Mouse (Mus musculus) lung, embryonic 15.5 days (tissue): ENCODE results near the gene Zbed4. TPM values are rescaled to one million over a fixed set of nuclear protein-coding genes. Genes with fewer than 3 reads are reported as not detected.

Source experiments
- ATAC-seq: fragments of 200-750 bp; cut with Nextera tagmentation; 2 replicates; pipeline ENCODE4 v1.8.0; 2017; ENCODE audit warnings: moderate number of reproducible peaks, borderline replicate concordance; ENCODE audit not compliant: low FRiP score, low TSS enrichment; ENCODE audit errors: extremely low read depth
- H3K27ac ChIP-seq: fragments of 300-500 bp; sonication (generic); 2 replicates; pipeline ENCODE4 v1.5.1; 2015; ENCODE audit warnings: moderate library complexity, mild to moderate bottlenecking, inconsistent platforms
- H3K27me3 ChIP-seq: fragments of 300-500 bp; sonication (generic); 2 replicates; pipeline ENCODE4 v1.6.1; 2015; ENCODE audit warnings: inconsistent platforms
- H3K36me3 ChIP-seq: fragments of 300-500 bp; sonication (generic); 2 replicates; pipeline ENCODE4 v1.6.1; 2015; ENCODE audit warnings: inconsistent platforms
- H3K4me1 ChIP-seq: fragments of 300-500 bp; sonication (generic); 2 replicates; pipeline ENCODE4 v1.6.1; 2015; ENCODE audit warnings: inconsistent platforms
- H3K4me2 ChIP-seq: fragments of 300-500 bp; sonication (generic); 2 replicates; pipeline ENCODE4 v1.6.1; 2015; ENCODE audit warnings: inconsistent platforms, mild to moderate bottlenecking, moderate library complexity
- H3K4me3 ChIP-seq: fragments of 300-500 bp; sonication (generic); 2 replicates; pipeline ENCODE4 v1.5.1; 2015; ENCODE audit warnings: mild to moderate bottlenecking, inconsistent platforms
- H3K9ac ChIP-seq: fragments of 300-500 bp; sonication (generic); 2 replicates; pipeline ENCODE4 v1.6.1; 2015; ENCODE audit warnings: inconsistent platforms
- H3K9me3 ChIP-seq: fragments of 300-500 bp; sonication (generic); 2 replicates; pipeline ENCODE4 v1.6.1; 2016; ENCODE audit warnings: inconsistent platforms
- WGBS: fragments of 180-500 bp; shearing (Covaris S2); methylation state at CpG from one replicate; pipeline ENCODE4 v1.1.7; 2015; 5-methylcytosine and 5-hydroxymethylcytosine counted together
- polyA plus RNA-seq: library from polyadenylated mRNA; unstranded; fragments of >200 nt; fragmentation: Nextera tagmentation; extraction: Ambion mirVana; gene quantifications from 2 replicates; pipeline ENCODE4 v1.2.1, GENCODE M21; 2015

Gene Zbed4
- polyA plus RNA-seq, 1 experiment from 2014 or later = 15.5 TPM

DNA sequence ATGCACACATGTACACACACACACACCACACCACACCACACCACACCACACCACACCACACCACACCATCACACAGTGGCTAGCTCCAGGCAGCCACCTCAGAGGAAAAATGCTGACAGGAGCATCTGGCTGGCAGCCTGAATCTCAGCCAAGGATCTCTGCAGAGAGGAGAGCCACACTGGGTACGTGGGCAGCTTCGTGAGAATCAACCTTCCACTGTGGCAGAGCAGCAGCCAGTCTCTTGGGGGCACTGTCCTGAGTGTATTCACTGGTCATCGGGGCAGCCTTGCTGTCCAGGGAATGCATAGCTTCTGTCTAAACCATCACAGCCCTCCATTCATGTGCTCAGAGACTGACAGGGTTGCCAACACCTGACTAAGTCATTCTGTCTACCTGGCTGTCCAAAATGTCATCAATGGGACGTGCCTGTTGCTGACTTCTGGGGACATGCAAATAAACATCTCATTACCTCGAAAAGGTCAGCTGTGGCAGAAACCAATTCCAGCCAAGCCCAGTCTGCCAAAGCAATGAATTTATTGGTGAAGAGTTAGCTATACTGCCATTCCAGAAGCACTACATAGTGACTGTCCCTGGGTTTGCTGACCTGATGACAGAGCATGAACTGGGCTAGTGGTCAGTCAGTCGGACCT is 78.5 kb downstream of the Zbed4 start:
- H3K4me3 ChIP-seq = no peak overlapping the region
- H3K27me3 ChIP-seq = no peaks in the 10 kb centered on the region
- no peak overlapping the region for H3K27ac ChIP-seq
- no peaks in the 10 kb centered on the region for H3K9me3 ChIP-seq
- no peak overlapping the region for H3K4me2 ChIP-seq
- peaks cover 10% of the 10 kb centered on the region for H3K36me3 ChIP-seq
- 61% methylated on average over 6 of the region's 6 CpGs for WGBS
- peaks cover 7% of the 10 kb centered on the region for H3K4me1 ChIP-seq
- no peak overlapping the region for H3K9ac ChIP-seq
- ATAC-seq = no peak

DNA sequence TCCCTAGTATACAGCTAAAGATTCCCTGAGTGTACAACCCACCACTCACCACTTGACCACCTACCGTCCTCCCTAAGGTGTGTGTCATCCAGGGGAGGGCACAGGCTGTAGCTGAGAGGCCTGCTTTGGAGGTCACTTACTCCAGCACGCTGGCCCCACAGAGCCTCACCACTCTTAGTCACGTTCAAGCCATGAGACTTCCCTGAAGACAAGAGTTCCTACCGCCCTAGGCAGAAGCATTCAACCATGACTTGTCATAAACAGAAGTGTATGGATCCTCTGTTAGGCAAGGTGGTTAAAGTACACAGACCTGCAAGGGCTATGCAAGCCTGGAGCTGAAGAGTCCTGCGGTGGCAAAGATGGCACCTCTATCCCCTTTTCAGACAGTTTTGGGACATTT is 79.2 kb downstream of the Zbed4 start:
- ATAC-seq = no peak
- WGBS = 84% methylated on average over 5 of the region's 5 CpGs
- no peak overlapping the region for H3K4me2 ChIP-seq
- no peaks in the 10 kb centered on the region for H3K27me3 ChIP-seq
- no peaks in the 10 kb centered on the region for H3K9me3 ChIP-seq
- no peak overlapping the region for H3K27ac ChIP-seq
- peaks cover 4% of the 10 kb centered on the region; the same call in 1 of the 2 replicates for H3K36me3 ChIP-seq
- peaks cover 7% of the 10 kb centered on the region for H3K4me1 ChIP-seq
- H3K4me3 ChIP-seq = no peak overlapping the region
- no peak overlapping the region for H3K9ac ChIP-seq

DNA sequence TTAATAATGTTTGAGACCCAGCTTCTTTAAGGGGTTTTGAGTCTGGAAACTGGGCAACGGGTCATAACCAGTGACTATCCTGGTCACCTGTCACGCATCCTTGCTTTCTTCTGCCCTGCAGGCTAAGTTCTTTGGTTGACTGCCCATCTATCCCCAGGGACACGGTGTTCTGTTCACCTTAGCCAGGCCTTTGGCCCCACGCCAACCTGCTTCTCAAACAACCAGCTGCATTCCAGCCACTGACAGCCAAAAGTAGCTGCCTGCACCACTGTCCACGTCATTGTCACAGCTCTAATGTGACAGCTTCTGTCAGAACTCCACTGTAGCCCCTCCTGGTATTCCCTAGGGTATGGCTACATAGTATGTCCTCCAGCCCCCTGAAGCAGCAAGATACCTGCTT is 80.0 kb downstream of the Zbed4 start:
- Histone ChIP-seq H3K27me3 (no peaks in the 10 kb centered on the region), H3K4me3 (no peak overlapping the region), H3K9ac (no peak overlapping the region), H3K9me3 (no peaks in the 10 kb centered on the region), H3K4me1 (peaks cover 7% of the 10 kb centered on the region), H3K27ac (no peak overlapping the region), H3K4me2 (no peak overlapping the region), H3K36me3 (no peaks in the 10 kb centered on the region; the same call in 1 of the 2 replicates)
- 35% methylated on average over 5 of the region's 5 CpGs for WGBS
- ATAC-seq = no peak

DNA sequence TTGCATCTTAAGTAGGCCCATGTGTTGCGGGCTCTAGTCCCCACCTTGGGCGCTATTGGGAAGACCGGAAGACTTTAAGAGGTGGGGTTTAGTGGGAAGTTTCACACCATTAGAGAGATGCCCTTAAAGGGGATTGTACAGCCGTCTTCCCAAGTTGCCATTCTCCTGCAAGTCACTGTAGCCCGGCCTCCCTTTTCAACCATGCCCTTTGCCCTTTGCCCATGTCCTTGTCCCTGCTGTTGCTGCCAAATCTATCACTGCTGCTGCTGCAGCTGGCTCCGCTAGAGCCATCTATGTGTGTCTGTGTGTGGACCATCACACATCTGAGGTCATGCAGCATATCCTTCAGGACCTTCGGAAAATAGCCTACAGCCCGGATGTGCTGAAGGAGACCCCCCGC is 81.1 kb downstream of the Zbed4 start:
- 60% methylated on average over 9 of the region's 9 CpGs for WGBS
- no peak for ATAC-seq
- peaks cover 17% of the 10 kb centered on the region for H3K4me1 ChIP-seq
- H3K27ac ChIP-seq = no peak overlapping the region
- no peaks in the 10 kb centered on the region for H3K36me3 ChIP-seq
- H3K4me2 ChIP-seq = no peak overlapping the region
- no peak overlapping the region for H3K9ac ChIP-seq
- no peak overlapping the region for H3K4me3 ChIP-seq
- H3K27me3 ChIP-seq = no peaks in the 10 kb centered on the region
- no peaks in the 10 kb centered on the region for H3K9me3 ChIP-seq

Other genes starting within 250 kb of the Zbed4 start
- not detected in 2 replicates for gene Zdhhc25, start 151.4 kb upstream of the Zbed4 start, polyA plus RNA-seq
- 17.5 and 19.9 TPM in 2 replicates for gene Brd1, start 17.4 kb upstream of the Zbed4 start, polyA plus RNA-seq
- 11.7 and 14.4 TPM in 2 replicates for gene Alg12, start 67.7 kb downstream of the Zbed4 start, polyA plus RNA-seq
- gene Creld2, start 68.0 kb downstream of the Zbed4 start, polyA plus RNA-seq = 107 and 110 TPM in 2 replicates
- gene Pim3, start 110.5 kb downstream of the Zbed4 start, polyA plus RNA-seq = 65.9 and 70.3 TPM in 2 replicates
- gene Ttll8, start 202.8 kb downstream of the Zbed4 start, polyA plus RNA-seq = not detected in 2 replicates
- gene Mlc1, start 227.3 kb downstream of the Zbed4 start, polyA plus RNA-seq = 0.25 TPM in 2 replicates
- 1.7 and 2.2 TPM in 2 replicates for gene Mov10l1, start 231.2 kb downstream of the Zbed4 start, polyA plus RNA-seq